Mouse (Mus musculus) kidney, adult 9 months (tissue): Measurements from ENCODE around the gene 2510009E07Rik.

ENCODE experiments used
- DNase-seq: peaks from one replicate; pipeline ENCODE4 v3.0.0; 2022

Gene 2510009E07Rik

DNA sequence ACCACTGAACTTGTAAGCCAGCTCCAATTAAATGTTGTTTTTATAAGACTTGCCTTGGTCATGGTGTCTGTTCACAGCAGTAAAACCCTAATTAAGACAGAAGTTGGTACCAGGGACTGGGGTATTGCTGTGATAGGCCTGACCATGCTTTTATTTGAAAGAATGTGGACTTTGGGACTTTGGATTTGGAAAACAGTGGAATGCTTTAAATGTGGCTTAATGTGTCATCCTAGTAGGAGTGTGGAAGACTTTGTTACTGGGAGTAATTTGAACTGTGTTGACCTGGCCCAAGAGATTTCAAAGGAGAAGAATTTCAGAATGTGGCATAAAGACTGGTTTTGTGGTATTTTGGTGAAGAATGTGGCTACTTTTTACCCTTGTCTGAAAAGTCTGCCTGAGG, 21.4 kb downstream of the 2510009E07Rik start:
- peak; percentile 78 for DNase-seq

DNA sequence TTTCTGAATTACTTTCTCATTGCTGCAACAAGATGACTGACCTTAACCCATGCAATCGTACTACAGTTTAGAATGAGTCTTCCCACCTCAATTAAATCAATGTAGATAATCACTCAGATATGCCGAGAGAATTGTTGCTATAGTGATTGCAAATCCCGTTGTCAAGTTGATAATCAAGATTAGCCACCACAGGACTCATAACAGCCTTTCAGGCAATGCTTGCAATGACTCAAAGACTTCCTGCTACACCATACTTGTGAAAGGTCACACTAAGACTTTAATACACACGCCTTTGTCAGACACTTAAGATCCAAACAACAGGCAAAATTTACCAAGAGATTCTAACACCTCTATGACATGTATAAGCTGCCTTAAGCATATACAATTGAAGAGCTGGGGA, 22.6 kb downstream of the 2510009E07Rik start:
- no peak for DNase-seq

DNA sequence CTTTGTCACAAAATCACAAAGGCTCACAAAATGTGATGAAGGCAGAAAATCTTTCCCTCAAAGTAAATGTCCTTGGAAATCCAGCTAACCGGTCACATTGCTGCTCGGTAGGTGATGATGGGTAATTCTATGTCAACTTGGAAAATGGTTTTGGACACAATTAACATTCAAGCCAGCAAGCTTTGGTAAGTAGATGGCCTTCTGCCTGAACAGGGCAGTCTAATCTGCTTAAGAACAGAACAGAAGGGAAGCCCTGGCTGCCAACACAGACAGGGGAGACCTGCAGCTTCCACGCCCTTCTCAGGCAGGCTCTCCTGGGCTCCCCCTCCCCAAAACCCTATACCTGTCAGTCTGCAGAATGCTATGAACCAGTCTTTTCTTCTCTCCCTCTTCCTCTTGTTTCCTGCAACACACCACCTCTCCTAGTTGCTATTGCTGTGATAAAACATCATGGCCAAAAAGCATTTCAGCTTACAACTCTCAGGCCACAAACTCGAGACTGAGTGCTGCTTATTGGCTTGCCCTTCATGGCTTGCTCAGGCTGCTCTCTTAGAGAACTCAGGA, 29.0 kb downstream of the 2510009E07Rik start:
- no peak for DNase-seq

DNA sequence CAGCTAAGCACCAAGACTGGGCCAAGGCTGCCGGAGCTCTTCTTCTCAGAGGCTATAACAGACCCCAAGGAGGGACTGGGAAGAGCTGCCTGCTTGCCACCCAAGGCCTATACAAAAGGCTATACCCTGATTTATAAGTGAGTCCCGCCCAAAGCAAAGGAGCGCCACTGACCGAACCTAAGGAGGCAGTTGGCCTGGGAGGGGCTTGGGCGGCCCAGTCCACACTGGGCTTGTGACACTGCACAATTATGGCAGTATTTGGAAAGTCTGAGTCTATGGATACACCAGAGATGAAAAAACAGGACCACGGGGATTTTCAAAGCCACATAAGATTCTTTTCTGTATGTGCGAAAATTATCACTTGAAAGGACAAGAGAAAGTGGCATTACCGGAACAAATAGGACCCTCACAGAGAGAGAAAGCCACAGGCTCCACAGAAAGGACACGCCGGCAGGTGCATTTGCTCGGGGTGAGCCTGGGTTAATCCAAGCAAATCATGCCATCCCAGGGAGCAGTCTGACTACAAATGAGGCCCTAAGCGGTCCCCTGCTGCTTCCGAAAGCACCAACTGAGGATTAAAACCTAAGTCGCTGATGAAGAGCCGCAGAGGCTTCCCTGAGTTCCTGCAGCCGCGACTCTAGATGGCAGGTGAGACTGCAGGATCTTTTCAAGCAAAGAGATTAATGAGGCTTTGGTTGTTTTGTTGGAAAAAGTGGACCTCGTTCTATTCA, 29.7 kb downstream of the 2510009E07Rik start:
- DNase-seq: no peak

DNA sequence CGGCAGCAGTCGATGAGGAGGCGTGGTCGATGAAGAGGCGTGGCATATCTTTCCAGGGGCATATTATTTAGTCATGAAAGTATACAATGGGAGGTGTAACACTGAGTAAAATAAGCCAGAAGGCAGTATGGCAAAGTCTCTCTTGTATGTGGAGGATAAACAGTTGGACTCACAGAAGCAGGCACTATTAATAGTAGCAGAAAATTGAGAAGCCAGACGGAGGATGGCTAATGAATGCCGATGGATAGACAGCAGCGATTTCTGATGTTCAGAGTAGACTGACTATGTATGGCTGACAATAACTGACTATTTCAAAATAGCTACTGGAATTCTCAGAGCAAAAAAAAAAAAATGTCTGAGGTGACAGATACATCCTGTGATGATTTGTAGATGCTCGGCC, 38.5 kb downstream of the 2510009E07Rik start:
- DNase-seq: no peak

DNA sequence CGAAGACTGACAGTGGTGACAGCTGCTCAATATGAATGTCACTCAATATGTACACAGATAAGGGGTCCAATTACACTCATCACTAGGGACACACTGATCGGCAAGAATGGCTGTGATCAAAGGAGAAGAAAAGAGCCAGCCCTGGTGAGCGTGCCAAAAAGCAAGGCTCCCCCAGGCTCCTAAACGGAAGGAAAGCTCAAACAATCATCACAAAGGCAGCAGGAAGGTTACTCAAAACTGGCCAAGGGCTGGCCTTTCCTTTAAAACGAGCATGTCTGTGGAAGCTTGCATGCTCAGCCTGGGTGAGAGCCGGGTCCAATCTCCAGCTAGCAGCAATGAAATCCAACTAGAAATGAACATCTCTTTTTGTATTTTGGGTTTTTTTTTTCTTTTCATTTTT, 39.2 kb downstream of the 2510009E07Rik start:
- peak; percentile 54 for DNase-seq

DNA sequence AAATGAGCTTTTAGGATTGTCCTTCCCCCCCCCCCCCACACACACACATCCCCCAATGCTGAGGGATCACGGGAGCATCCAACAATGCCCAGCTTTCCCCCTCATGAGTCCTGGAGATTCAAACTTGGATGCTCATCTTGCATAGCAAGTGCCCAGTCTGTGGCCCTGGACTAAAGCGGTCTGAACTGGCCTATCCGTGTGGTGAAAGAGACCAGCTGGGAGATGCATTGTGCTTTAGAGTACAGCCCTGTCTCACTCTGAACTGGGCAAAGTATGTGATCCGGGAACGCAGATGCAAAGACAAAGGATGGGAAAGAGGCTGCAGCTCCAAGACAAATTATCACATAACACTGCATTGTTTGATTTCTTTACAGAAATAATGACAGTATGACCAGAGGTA, 40.1 kb downstream of the 2510009E07Rik start:
- no peak for DNase-seq

DNA sequence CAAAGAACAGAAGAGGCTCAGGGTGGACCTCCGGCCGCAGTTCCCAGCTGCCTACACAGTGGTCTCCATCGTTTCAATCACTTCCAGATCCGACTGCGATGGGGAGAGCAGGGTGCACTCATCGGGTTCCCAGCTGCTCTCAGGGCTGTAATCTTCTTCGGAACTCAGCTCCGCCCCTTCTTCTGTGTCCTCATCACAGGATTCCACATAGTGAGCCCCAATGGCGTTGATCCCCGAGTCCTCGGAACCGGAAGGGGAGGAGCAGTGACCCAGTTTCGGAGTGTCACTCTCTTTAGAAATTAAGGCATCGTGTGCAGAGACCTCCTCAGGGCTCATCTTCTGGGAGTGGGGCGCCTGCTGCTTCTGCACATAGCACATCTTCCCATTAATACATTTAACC, 41.3 kb downstream of the 2510009E07Rik start:
- DNase-seq: no peak

DNA sequence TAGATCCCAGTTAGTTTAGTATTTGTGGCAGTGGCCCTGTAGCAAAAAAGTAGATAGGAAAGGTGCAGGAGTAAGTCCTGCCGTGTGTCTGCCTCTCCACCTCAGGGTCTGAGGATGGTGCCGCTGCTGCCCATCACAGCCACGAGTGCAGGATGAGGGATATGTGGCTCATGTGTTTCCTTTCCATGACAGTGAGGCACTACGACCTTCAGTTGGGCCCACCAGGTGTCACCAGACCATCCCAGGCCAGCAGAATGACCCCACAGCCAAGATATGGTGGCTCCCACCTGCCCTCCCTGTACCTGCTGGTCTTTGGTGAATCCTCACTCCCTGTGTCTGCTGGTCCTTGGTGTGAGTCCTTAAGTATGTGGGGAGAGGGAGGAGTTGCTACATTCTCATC, 43.3 kb downstream of the 2510009E07Rik start:
- no peak for DNase-seq

DNA sequence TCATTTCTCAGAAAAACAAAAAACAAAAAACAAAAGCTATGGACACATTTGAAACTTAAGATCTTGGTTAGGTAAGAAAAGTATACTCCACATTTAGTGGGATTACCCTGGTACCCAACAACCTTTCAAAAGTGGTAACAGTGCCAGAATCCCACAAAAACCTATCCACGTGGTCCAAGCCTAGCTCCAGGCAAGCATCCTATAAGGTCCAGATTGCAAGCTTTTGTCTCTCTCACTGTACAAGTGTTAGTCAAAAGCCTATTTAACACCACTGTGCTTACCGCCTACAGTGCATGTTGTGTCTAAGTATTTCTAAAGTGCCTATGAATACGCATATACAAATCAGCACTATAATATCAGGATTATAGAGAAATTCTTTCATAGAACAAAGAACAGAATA, 44.2 kb downstream of the 2510009E07Rik start:
- no peak for DNase-seq

DNA sequence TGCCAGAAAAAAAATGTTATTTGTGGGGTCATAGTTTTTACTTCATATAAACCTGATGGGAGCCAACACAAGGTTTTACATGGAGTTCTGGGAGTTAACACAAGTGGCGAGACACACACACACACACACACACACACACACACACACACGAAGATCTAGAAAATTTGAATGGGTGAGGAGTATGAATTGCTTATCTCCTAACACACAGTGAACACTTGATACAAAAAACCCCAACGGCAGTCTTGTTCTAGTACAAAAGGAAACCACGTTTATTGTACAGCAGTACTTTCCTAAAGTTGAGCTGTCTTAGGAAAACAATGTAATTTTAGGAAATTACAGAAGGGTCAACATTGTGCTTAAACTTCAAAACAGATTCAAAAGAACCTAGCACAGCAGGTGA, 45.7 kb downstream of the 2510009E07Rik start:
- no peak for DNase-seq

DNA sequence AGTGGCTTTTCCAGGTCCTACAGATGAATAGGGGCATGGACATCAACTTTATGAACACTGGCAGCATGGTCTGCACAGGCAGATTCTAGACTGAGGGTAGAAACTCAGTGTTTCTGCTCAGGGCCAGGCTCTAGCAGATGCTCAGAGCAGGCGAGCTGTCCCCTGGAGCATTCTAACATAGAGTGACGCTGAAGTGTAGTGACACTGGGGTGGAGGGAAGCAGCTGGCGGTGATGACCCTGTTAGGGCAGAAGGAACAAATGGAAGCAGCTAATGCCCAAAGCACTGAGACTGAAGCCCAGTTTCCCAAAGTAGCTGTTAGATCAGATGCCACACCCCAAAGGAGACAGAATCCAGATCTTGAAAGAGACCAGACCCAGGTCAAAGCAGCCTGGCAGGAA, 48.0 kb downstream of the 2510009E07Rik start:
- no peak for DNase-seq

DNA sequence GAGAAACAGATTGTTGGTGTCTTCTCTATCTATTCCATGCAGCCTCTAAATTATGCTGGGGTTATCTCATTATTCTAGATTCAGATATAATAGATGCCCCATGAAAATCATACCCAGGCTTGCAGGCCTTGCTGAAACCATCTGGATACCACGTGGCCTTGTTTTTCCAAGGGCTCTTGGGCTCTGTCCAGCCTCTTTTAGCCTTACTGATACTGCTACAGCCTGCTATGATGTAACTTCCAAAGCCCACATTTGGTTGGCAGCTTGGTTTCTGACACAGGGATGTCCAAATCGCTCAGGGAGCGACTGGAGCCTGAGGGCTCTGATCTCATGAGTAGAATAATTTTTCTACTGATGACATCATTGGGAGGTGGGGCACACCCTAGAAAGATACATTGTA, 48.5 kb downstream of the 2510009E07Rik start:
- no peak for DNase-seq

DNA sequence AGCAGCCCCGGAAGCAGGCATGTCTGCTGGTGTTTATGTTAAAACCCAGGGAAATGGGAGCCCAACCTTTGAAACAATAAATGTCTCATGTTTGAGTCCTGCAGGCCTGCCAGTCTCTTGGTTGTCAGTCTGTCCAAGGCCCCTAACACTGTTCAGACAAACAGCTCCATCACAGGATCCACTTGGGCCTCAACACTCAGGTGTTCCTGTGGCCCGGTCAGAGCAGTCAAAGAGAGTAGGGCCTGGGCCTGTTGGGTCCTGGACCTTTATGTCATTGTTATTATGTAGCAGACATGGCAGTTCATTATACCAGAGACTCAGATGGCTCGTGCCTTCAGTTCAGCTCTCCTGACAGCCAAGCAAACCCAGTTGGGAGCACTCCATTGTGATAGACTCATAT, 49.9 kb downstream of the 2510009E07Rik start:
- DNase-seq: no peak

DNA sequence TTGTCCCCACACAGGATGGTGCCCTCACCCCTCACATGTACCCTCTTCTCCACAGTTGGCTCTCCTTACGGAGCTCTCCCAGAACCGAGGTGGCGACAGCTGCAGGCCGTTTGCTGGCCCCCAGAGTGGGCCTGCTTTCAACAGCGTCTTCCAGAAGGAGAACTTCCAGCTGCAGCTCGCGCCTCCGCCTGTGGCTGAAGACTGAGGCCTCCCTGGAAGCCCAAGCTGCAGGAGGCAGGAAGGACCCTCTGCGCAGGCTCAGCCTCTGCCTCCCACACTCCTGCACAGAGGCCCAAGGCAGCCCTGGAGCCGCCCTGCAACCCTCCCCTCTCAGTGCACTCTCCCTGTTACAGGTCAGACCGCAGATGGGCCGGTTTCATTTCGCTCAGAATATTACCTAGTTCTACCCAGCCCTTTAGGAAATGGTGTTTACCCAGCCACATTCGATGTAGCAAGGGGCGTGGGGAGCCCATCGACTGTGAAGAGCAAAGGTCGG, 50.4 kb downstream of the 2510009E07Rik start:
- peak; percentile 88 for DNase-seq

DNA sequence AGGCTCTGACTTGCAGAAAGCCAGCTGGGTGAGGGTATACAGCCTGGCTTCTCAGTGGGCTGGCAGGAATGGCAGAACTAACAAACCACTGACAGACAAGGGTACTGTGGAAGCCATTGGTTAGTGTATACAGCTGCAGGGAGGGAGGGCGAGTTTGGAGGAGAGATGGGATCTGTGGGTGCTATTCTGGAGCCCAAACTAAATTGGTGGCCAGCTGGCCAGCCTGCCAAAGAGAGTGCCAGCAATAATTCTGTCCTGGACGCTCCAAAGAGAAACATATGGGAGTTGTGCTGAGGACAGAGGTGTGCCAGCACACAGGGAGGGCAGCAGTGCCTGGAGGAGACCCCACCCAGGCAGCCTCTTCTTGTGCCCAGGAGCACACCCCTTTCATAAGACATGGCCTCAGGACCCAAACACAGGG, 50.8 kb downstream of the 2510009E07Rik start:
- DNase-seq: peak; percentile 17

DNA sequence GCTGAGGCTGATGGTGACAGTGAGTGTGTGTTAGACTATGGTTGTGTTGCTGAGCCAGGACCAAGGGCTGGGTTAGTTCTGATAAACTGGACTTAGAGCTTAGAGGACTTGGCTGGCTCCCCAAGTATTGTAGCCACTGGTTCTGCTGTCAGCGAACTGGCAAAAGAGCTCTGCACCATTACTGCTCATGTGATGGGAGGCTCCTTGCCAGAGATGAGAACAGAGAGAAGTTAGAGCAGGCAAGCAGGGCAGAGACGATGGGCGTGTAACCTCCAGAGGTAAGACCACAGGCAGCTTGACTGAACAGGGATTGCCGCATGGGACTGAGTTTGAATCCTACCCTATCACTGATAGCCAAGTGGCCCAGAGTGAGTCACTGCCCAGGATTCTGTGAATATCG, 51.6 kb downstream of the 2510009E07Rik start:
- DNase-seq: peak; percentile 70

DNA sequence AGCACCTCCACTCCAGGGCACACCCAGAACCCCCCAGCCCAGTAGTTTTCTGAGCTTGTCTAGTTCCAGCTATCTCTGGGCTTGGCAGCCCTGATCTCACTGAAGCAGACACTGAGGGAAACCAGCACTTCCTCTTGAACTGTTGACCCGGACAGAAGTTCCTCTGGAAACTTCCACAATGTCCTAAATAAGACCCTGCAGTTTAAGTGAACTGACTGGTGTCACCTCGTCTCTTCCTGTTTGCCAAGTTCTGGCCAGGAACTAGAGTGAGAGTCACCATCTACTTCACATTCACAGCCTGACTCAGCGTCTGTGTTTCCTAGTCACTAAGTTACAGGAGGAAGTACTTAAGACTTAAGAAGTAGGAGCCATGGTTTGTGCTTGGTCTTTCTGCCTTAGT, 52.5 kb downstream of the 2510009E07Rik start:
- DNase-seq: peak; percentile 67

DNA sequence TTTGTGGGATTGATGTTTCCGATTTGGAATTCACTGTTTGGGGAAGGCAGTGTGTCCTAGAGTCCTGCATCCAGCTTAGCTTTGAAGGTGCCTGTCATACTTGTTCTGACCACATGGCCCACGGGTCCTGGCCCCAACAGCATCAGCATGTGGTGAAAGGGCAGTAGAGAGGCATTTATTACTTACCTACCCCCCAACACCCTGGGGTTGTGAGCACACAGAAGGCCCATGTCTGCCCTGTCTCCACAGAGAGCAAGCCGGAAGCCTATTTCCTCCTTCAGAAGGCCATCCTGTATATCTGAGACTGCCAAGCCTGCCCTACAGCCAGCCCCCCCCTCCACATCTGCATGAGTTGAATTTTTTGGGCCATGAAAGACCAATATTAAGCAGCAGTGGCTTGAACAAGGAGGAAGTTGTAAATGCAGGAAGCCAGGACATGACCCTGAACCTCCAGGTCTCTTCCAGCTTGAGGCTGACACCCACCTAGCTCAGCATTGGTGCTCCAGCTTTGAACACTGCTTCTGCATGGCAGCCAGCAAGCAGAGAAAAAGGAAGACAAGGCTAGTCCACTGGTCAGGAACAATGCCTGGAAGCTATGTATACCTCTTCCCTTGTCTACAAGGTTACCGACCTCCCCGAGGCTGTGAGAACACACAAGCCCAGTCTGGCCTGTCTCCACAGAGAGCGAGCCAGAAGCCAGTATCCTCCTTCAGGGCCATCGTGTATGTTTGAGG, 53.5 kb downstream of the 2510009E07Rik start:
- DNase-seq: peak; percentile 38

DNA sequence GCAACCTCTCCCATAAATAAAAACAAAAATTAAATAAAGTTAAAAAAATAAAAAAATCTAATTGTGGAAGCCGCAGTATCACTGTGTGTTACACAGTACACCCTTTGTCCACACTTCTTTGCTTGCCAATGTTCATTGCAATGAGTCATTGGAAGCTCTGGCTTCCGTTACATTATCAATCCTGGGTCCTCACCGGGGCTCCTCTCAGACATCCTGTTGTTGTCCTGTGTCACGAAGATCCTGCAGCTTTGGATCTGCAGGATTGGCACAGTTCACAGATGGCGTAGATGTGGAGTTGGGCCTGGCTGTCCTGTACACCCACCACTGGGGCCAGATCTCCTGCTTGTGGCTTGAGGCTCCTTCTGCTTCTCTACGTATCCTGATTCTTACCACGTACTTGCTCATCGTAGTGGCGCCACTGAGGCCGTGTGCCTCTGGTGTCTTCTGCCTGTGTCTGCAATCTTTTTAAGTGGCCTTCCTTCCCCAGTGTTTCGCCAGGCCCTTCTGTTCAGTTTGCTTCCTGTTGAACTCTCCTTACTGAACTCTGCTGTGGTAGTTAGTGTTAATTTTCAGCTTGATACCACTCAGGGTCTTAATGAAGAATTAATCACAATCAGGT, 57.2 kb downstream of the 2510009E07Rik start:
- DNase-seq: no peak

DNA sequence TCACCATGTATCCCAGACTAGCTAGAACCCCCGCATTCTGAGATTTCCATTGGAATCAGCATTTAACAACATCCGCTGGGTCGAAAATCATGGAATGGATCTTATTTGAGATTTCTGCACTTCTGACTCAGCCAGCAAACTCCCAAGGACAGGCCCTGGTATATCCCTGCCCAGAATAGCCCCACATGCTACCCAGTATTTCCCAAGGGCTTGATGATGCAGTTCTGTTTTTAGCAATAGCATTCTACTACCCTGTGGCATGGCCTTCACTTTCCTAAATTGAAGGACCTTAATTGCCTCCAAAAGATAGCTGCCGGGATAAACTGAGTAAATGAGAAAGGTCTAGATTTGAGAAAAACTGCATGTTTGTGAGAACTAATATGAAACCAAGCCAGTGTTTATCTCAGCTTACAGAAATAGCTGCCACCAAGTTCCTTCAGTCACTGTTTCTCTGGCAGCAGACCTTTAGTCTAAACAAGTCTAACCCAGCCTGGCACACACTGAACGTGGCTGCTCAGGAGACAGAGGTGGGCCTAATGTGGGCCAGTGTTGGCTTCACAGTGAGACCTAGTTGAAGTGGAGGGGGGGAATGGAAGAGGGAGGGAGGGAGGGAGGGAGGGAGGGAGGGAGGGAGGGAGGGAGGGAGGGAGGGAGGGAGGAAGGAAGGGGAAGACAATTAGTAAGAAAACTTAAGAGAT, 58.2 kb downstream of the 2510009E07Rik start:
- no peak for DNase-seq

DNA sequence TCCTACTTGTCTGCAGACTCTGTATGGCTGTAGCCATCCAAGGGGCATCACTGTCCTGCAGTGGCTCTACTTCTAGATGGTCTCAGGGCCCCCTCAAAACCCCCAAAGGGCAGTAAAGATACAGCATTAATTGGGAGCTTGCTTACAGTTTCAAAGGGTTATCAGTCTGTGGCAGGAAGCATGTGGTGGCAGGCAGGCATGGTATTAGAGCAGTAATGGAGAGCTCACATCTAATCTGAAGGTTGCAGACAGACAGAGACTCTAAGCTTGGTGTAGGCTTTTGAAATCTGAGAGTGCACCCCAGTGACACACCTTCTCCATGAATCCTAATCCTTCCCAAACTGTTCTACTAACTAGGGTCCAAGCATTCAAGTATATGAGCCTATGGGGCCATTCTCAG, 60.0 kb downstream of the 2510009E07Rik start:
- DNase-seq: no peak

DNA sequence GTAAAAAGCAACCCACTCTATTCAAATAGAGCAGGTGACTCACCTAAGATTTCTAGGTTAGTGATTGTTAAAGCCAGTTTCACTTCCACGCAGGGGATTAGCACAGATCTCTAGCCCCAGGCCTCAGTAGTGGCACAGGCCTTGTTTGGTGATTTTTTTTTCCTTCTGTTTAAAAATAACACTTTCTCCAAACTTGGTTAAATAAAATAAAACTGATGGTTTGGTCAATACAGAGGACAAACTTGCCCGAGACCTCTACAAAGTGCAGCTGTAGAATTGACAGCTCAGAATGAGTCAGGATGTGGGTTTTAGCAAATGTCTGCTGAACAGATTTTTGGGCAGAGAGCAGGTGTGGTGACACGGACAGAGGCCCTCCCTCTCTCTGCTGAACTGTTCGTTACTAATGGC, 62.6 kb downstream of the 2510009E07Rik start:
- no peak for DNase-seq
